Mouse (Mus musculus): ENCODE data around the gene Wbp1. TPM values are rescaled to one million over a fixed set of nuclear protein-coding genes. Genes with fewer than 3 reads are reported as not detected.

The Wbp1 gene
- polyA plus RNA-seq, 1 experiment from 2014 or later = 212 TPM

- 67% methylated on average over 5 of the region's 5 CpGs for WGBS
- H3K9me3 ChIP-seq (replicated peaks) = no peaks in the 10 kb centered on the region
- no peaks in the 10 kb centered on the region for H3K27me3 ChIP-seq
- H3K4me1 ChIP-seq = peaks cover 48% of the 10 kb centered on the region
- peaks cover 18% of the 10 kb centered on the region for H3K36me3 ChIP-seq
- peak overlapping the region; percentile 97; the same call in 1 of the 2 replicates for H3K9ac ChIP-seq
- H3K4me2 ChIP-seq (replicated peaks) = peak overlapping the region; percentile 95
- H3K4me3 ChIP-seq = peak overlapping the region; percentile 82
- H3K27ac ChIP-seq = no peak overlapping the region
- no peak for ATAC-seq (ENCODE audit: low FRiP score)
Observed at GRCm38 (mm10) chr6:83122961-83123360, 1.6 kb upstream of the Wbp1 start.

DNA sequence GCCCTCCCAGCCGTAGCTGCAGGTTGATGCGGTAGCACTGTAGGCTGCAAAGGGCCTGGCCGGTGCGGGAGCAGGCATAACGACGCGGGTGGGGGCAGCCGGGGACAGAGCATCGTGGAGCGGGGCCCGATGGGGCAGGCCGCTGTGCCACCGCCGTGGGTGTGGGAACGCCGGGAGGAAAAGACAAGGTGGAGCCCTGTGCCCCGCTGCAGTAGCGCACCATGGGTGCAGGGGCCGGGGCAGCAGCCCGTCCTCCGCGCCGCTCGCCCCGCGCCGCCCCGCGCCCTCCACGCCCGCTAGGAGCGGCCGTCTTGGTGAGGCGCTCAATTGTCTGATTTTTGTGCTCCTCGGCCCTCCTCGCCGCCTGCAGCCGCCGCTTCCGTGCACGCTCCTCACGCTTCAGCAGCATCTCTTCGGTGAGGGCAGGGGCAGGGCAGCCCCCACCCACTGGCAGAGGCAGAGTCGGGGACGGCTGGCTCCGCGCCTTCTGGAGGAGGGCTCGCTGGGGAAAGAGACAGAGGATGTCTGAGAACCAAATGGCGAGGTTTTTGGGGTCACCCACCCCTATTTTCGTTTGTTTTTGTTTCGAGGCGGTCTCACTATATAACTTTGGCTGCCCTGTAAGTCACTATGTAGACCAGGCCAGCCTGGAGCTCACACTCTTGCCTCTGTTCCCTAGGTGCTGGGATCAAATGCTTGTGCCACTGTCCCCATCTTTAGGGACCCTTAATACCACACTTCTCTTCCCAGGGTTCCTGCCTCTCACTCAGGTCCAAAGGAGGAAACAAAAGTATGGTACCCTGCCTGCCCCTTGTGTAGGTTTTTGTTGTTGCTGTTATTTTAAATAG lies 728 bp upstream of the Wbp1 start:
- peak overlapping the region; percentile 99 for H3K27ac ChIP-seq
- peak overlapping the region; percentile 95 for H3K4me2 ChIP-seq (replicated peaks)
- peak overlapping the region; percentile 82 for H3K4me3 ChIP-seq
- peaks cover 27% of the 10 kb centered on the region for H3K36me3 ChIP-seq
- H3K4me1 ChIP-seq = peaks cover 55% of the 10 kb centered on the region
- peak; percentile 11; the same call in 1 of the 2 replicates for ATAC-seq (ENCODE audit: low FRiP score)
- no peaks in the 10 kb centered on the region for H3K9me3 ChIP-seq (replicated peaks)
- 2% methylated on average over 46 of the region's 52 CpGs for WGBS
- H3K27me3 ChIP-seq = no peaks in the 10 kb centered on the region
- H3K9ac ChIP-seq = peak overlapping the region; percentile 97

GRCm38 (mm10) chr6:83119734-83120051 lies 1.7 kb downstream of the Wbp1 start:
- Histone ChIP-seq H3K4me3 (peak overlapping the region; percentile 82), H3K27me3 (no peaks in the 10 kb centered on the region), H3K4me2 (replicated peaks) (peak overlapping the region; percentile 84), H3K36me3 (peaks cover 29% of the 10 kb centered on the region), H3K27ac (peak overlapping the region; percentile 97; the same call in 1 of the 2 replicates), H3K9ac (peak overlapping the region; percentile 91), H3K4me1 (peaks cover 67% of the 10 kb centered on the region), H3K9me3 (replicated peaks) (no peaks in the 10 kb centered on the region)
- WGBS = 75% methylated on average over 7 of the region's 7 CpGs
- no peak for ATAC-seq (ENCODE audit: low FRiP score)

DNA sequence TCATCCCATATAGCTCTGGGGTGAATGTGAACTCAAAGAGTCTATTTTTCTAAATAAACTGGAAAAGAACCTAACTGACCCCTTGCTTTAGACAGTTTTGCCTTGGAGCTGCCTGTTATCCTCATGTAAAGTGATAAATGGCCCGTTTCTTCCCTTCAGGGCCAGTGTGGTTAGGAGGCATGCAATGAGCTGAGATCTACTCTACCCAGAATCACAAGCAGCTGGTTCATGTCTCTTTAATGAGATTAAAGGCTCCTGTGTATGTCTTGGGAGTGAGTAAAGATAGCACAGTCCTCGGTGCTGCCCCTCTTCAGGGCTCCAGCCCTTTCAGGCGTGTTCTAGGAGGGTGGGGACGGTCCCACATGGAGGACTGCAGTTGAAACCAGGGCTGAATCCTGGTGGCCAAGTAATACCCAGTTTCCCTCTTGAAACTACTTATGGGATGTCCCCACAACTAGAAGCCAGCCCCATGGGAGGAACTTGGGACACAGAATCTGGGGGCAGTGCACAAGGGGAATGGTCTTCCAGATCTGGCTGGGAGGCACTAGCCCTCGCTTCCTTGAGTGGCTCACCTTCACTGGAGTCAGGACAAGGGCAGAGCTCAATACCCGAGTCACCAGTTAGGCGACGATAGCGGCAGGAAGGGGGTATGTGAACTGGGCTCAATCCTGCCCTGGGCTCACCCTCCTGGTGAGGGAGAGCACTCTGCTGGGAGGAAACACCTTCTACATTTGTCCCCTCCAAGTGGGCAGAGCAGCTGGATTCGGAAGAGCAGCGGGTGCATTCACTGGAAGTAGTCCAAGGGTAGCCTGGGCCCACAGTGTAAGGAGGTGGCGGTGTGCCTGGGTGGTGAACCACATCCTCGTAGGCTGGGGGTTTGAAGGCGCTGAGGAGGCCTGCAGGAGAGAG lies 2.3 kb downstream of the Wbp1 start:
- H3K9me3 ChIP-seq (replicated peaks) = no peaks in the 10 kb centered on the region
- H3K9ac ChIP-seq = peak overlapping the region; percentile 91
- WGBS = 89% methylated on average over 14 of the region's 14 CpGs
- H3K4me3 ChIP-seq = peak overlapping the region; percentile 82
- H3K4me1 ChIP-seq = peaks cover 65% of the 10 kb centered on the region
- no peak overlapping the region for H3K27ac ChIP-seq
- peaks cover 29% of the 10 kb centered on the region for H3K36me3 ChIP-seq
- peak overlapping the region; percentile 84 for H3K4me2 ChIP-seq (replicated peaks)
- ATAC-seq (ENCODE audit: low FRiP score) = no peak
- no peaks in the 10 kb centered on the region for H3K27me3 ChIP-seq

DNA sequence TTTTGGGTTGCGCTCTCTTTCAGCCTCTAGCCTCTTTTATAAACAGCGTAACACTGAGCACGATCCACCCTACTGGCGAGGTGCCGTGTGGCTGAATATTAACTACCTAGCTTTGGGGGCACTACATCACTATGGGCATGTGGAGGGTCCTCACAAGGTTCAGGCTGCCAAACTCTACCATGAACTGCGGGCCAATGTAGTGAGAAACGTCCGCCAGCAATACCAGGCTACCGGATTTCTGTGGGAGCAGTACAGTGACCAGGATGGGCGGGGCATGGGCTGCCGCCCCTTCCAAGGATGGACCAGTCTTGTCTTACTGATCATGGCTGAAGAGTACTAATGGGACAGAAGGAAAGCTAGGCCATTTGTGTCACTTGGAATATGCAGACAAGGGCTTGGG lies 3.0 kb downstream of the Wbp1 start:
- H3K36me3 ChIP-seq = peaks cover 29% of the 10 kb centered on the region
- H3K4me2 ChIP-seq (replicated peaks) = no peak overlapping the region
- WGBS = 84% methylated on average over 11 of the region's 11 CpGs
- peaks cover 59% of the 10 kb centered on the region for H3K4me1 ChIP-seq
- H3K27ac ChIP-seq = 0 out of 2 replicates have a peak overlapping the region, but pooled peaks have one; percentile 23
- ATAC-seq (ENCODE audit: low FRiP score) = no peak
- H3K9me3 ChIP-seq (replicated peaks) = no peaks in the 10 kb centered on the region
- H3K27me3 ChIP-seq = no peaks in the 10 kb centered on the region
- no peak overlapping the region for H3K4me3 ChIP-seq
- H3K9ac ChIP-seq = no peak overlapping the region

- ATAC-seq (ENCODE audit: low FRiP score) = no peak
- Histone ChIP-seq H3K4me3 (no peak overlapping the region), H3K4me1 (peaks cover 52% of the 10 kb centered on the region), H3K9ac (peak overlapping the region; percentile 32), H3K27ac (no peak overlapping the region), H3K36me3 (peaks cover 29% of the 10 kb centered on the region), H3K4me2 (replicated peaks) (no peak overlapping the region), H3K9me3 (replicated peaks) (no peaks in the 10 kb centered on the region), H3K27me3 (no peaks in the 10 kb centered on the region)
- 94% methylated on average over 13 of the region's 13 CpGs for WGBS
Observed at GRCm38 (mm10) chr6:83117616-83118015, 3.7 kb downstream of the Wbp1 start.

GRCm38 (mm10) chr6:83117165-83117438 lies 4.3 kb downstream of the Wbp1 start:
- H3K4me1 ChIP-seq = peaks cover 47% of the 10 kb centered on the region
- H3K27me3 ChIP-seq = no peaks in the 10 kb centered on the region
- no peaks in the 10 kb centered on the region for H3K9me3 ChIP-seq (replicated peaks)
- 0 out of 2 replicates have a peak overlapping the region, but pooled peaks have one; percentile 14 for H3K27ac ChIP-seq
- H3K36me3 ChIP-seq = peaks cover 29% of the 10 kb centered on the region
- H3K4me2 ChIP-seq (replicated peaks) = peak overlapping the region; percentile 92; the same call in 1 of the 2 replicates
- H3K9ac ChIP-seq = no peak overlapping the region
- WGBS = 89% methylated on average over 4 of the region's 4 CpGs
- no peak overlapping the region for H3K4me3 ChIP-seq
- ATAC-seq (ENCODE audit: low FRiP score) = no peak

DNA sequence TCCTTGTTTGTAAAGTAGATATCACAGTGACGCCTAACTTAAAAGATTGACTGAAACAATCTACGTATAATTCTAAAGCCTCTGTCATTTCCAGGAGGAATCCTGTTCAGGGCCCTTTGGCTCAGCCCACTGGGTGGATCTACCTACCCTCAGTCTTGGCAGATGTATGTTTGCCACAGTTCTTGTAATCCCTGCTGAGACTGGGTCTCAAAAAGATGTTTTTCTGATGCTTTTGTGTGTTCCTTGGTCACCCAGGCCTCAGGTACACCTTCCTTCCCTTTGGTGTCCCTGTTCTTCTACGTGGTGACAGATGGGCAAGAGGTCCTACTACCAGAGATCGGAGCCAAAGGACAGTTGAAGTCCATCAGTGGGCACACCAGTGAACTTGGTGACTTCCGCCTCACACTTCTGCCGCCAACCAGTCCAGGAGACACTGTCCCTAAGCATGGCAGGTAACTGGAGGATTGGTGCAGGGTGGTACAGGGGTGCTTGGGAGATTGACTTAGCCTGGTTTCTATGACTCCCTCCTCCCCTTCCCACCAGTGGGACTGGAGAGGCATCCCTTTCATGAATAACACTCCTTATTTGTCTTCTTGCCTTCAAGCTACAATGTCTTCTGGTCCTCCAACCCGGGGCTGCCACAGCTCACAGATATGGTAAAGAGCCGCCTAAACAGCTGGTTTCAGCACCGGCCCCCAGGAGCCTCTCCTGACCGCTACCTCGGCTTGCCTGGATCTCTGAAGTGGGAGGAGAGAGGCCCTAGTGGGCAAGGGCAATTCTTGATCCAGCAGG lies 4.8 kb downstream of the Wbp1 start:
- Histone ChIP-seq H3K27me3 (no peaks in the 10 kb centered on the region), H3K4me2 (replicated peaks) (peak overlapping the region; percentile 92), H3K9ac (peak overlapping the region; percentile 95), H3K4me1 (peaks cover 45% of the 10 kb centered on the region), H3K36me3 (peaks cover 29% of the 10 kb centered on the region), H3K27ac (0 out of 2 replicates have a peak overlapping the region, but pooled peaks have one; percentile 77), H3K9me3 (replicated peaks) (no peaks in the 10 kb centered on the region), H3K4me3 (peak overlapping the region; percentile 88)
- 82% methylated on average over 11 of the region's 11 CpGs for WGBS
- ATAC-seq (ENCODE audit: low FRiP score) = no peak

GRCm38 (mm10) chr6:83115682-83116372 lies 5.5 kb downstream of the Wbp1 start:
- Histone ChIP-seq H3K9ac (peak overlapping the region; percentile 95), H3K27me3 (no peaks in the 10 kb centered on the region), H3K36me3 (peaks cover 32% of the 10 kb centered on the region), H3K4me3 (peak overlapping the region; percentile 88), H3K4me2 (replicated peaks) (peak overlapping the region; percentile 92), H3K4me1 (peaks cover 45% of the 10 kb centered on the region), H3K27ac (peak overlapping the region; percentile 77), H3K9me3 (replicated peaks) (no peaks in the 10 kb centered on the region)
- peak; percentile 65; the same call in 1 of the 2 replicates for ATAC-seq (ENCODE audit: low FRiP score)
- 2% methylated on average over 46 of the region's 48 CpGs for WGBS

DNA sequence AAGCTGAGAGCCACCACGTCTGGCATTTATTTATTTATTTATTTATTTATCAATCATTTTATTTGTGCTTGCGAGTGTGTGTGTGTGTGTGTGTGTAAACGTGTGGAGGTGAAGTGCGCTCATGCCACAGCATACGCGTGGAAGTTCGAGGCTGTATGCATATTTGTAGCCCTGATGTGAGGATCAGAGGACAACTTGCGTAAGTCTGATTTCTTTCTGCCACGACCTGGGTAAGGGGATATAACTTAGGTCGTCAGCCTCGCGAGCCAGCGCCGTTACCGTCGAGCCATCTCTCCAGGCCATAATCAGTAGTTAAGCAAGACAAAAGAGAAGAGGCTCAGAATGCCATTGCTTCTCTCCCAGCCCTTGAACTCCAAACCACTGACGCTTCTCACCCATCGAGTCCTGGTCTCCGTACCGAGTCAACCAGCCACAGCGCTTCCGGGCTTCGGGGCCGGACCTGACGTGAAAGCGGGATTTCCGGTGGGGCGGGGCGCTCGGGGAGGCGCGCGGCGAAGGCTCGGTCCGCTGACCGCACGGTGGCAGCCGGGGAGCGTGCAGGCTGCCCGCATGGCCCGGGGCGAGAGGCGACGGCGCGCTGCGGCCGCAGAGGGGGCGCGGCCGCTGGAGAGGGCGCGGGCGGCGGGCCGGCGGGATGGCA lies 6.2 kb downstream of the Wbp1 start, which contains the start of gene Mogs:
Gene Mogs (plus strand): TSS at position 486 of the 661 bp plus-strand sequence.
- peaks cover 42% of the 10 kb centered on the region for H3K4me1 ChIP-seq
- peak within 1 kb of the TSS; percentile 95 for H3K9ac ChIP-seq
- WGBS = 2% methylated on average over 48 of the region's 58 CpGs
- H3K27me3 ChIP-seq = no peaks in the 10 kb centered on the region
- ATAC-seq (ENCODE audit: low FRiP score) = peak; percentile 87
- peak within 1 kb of the TSS; percentile 88 for H3K4me3 ChIP-seq
- H3K9me3 ChIP-seq (replicated peaks) = no peaks in the 10 kb centered on the region
- H3K4me2 ChIP-seq (replicated peaks) = peak within 1 kb of the TSS; percentile 92
- peak within 1 kb of the TSS; percentile 77 for H3K27ac ChIP-seq
- H3K36me3 ChIP-seq = peaks cover 34% of the 10 kb centered on the region

Measured in hindbrain, embryonic 12.5 days (tissue).